Mouse (Mus musculus) heart, embryonic 12.5 days (tissue): Measurements from ENCODE around the gene Trat1. TPM values are rescaled to one million over a fixed set of nuclear protein-coding genes. Genes with fewer than 3 reads are reported as not detected.
A peak's percentile ranks its signal among the peaks of the same experiment; 100 is the strongest.

Experiments
- ATAC-seq: fragments of 200-750 bp; cut with Nextera tagmentation; 2 replicates; pipeline ENCODE4 v1.8.0; 2017; ENCODE audit warnings: moderate TSS enrichment, moderate library complexity; ENCODE audit not compliant: insufficient number of reproducible peaks, low FRiP score
- H3K27ac ChIP-seq: fragments of 300-500 bp; sonication (generic); 2 replicates; pipeline ENCODE4 v1.5.1; 2016; ENCODE audit warnings: mild to moderate bottlenecking, moderate library complexity; ENCODE audit not compliant: poor library complexity, severe bottlenecking
- H3K27me3 ChIP-seq: fragments of 300-500 bp; sonication (generic); replicated peaks from 2 replicates; pipeline ENCODE4 v1.6.1; 2016; ENCODE audit warnings: mild to moderate bottlenecking, moderate library complexity
- H3K36me3 ChIP-seq: fragments of 300-500 bp; sonication (generic); 2 replicates; pipeline ENCODE4 v1.6.1; 2016; ENCODE audit warnings: mild to moderate bottlenecking, moderate library complexity
- H3K4me1 ChIP-seq: fragments of 300-500 bp; sonication (generic); replicated peaks from 2 replicates; pipeline ENCODE4 v1.6.1; 2016; ENCODE audit warnings: mild to moderate bottlenecking
- H3K4me2 ChIP-seq: fragments of 300-500 bp; sonication (generic); 2 replicates; pipeline ENCODE4 v1.6.1; 2016; ENCODE audit warnings: mild to moderate bottlenecking, moderate library complexity
- H3K4me3 ChIP-seq: fragments of 300-500 bp; sonication (generic); 2 replicates; pipeline ENCODE4 v1.5.1; 2016; ENCODE audit warnings: mild to moderate bottlenecking
- H3K9ac ChIP-seq: fragments of 300-500 bp; sonication (generic); 2 replicates; pipeline ENCODE4 v1.6.1; 2016; ENCODE audit warnings: mild to moderate bottlenecking, moderate library complexity
- H3K9me3 ChIP-seq: fragments of 300-500 bp; sonication (generic); replicated peaks from 2 replicates; pipeline ENCODE4 v1.6.1; 2016; ENCODE audit warnings: mild to moderate bottlenecking, moderate library complexity
- WGBS: fragments of 180-500 bp; shearing (Covaris S2); methylation state at CpG from one replicate; pipeline ENCODE4 v1.1.7; 2016; 5-methylcytosine and 5-hydroxymethylcytosine counted together
- polyA plus RNA-seq: library from polyadenylated mRNA; unstranded; fragments of >200 nt; fragmentation: Nextera tagmentation; extraction: Ambion mirVana; gene quantifications from 2 replicates; pipeline ENCODE4 v1.2.1, GENCODE M21; 2016

The Trat1 gene
- polyA plus RNA-seq, 1 experiment from 2014 or later = not detected

DNA sequence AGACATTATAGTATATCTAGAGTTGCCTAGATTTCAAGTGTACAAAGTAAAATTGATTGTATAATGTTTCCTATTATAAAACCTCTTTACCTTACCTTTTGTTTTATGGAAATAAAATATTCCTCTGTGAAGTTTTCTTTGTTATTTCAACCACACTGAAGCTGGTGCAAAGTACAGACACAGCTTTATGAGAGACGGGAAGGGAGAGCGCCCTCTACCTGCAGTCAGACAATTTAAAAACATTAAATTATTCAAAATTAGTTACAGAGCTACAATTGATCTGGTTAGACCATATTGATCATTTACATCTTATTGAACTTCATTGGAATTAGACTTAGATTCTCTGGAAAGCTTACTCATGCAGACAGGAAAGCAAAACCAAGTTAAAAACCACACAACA lies 5.4 kb upstream of the Trat1 start:
- Histone ChIP-seq H3K9me3 (no peaks in the 10 kb centered on the region), H3K27ac (no peak overlapping the region), H3K4me3 (no peak overlapping the region), H3K4me2 (no peak overlapping the region), H3K9ac (no peak overlapping the region), H3K36me3 (no peaks in the 10 kb centered on the region), H3K27me3 (no peaks in the 10 kb centered on the region), H3K4me1 (no peaks in the 10 kb centered on the region)
- ATAC-seq = no peak
- 46% methylated on average over 2 of the region's 2 CpGs for WGBS

DNA sequence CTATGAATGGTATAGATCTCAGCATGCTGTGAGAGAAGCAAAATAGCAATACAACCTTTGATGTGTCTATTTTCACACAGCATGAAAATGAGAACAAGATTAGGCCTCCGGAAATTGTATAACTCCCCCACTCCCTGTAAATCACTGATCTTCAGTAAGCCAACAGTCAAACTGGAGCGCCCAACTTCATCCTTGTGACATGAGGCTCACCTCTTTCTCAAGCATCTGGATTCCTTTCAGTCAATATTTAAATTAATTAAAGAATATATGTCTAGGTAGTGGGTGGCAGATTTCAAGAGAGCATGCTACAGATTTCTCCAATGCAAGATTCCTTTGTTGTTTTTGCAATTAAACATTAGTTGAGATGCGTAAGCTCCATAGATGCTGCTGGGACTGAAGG lies 2.6 kb downstream of the Trat1 start:
- no peak for ATAC-seq
- no peak overlapping the region for H3K4me2 ChIP-seq
- no peaks in the 10 kb centered on the region for H3K4me1 ChIP-seq
- H3K4me3 ChIP-seq = no peak overlapping the region
- H3K27me3 ChIP-seq = no peaks in the 10 kb centered on the region
- H3K27ac ChIP-seq = no peak overlapping the region
- WGBS = 84% methylated on average over 3 of the region's 3 CpGs
- H3K9me3 ChIP-seq = no peaks in the 10 kb centered on the region
- no peak overlapping the region for H3K9ac ChIP-seq
- H3K36me3 ChIP-seq = no peaks in the 10 kb centered on the region

DNA sequence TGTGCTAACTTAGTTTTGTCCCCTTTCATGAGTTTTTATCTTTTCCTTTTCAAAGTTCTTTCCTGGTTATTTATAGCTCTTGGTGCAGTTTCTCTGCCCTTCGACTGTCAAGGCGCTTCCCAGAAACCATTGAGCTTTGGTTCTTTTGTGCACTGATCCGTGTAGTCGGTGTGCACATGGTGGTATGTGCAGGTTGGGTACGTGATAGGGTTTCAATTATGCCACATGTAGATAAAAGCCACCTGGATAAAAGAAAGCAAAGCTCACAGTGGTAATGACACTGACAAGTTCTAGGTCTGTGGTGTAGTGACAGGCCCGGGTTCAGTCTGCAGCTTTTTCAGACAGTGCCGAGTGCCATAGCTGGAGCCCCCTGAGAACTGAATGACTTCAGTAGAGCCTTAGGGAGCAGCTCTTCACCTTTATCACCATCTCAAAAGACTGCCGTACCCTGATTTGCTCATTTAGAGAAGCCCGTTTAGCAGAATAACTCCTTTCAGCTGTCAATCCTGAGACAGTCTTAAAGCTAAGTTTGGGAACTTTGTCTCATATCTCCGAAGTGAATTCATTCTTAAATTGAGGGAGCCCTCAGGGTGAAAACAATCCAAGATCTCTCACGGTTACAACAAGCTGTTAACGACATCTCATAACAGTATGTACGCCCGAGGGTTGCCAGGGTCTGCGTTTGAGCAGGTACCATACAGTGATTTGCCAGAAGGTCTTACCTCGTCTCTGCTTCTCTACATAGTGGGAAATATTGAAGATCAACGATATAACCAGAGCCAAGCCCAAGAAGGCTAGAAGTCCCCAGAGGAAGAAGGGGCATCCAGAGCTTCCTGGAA lies 11.0 kb downstream of the Trat1 start:
- H3K4me2 ChIP-seq = no peak overlapping the region; the same call in 1 of the 2 replicates
- no peak overlapping the region for H3K4me3 ChIP-seq
- WGBS = 58% methylated on average over 17 of the region's 17 CpGs
- H3K36me3 ChIP-seq = no peaks in the 10 kb centered on the region
- no peak overlapping the region for H3K27ac ChIP-seq
- no peak for ATAC-seq
- H3K9me3 ChIP-seq = no peaks in the 10 kb centered on the region
- H3K9ac ChIP-seq = no peak overlapping the region
- peaks cover 17% of the 10 kb centered on the region for H3K4me1 ChIP-seq
- H3K27me3 ChIP-seq = no peaks in the 10 kb centered on the region

DNA sequence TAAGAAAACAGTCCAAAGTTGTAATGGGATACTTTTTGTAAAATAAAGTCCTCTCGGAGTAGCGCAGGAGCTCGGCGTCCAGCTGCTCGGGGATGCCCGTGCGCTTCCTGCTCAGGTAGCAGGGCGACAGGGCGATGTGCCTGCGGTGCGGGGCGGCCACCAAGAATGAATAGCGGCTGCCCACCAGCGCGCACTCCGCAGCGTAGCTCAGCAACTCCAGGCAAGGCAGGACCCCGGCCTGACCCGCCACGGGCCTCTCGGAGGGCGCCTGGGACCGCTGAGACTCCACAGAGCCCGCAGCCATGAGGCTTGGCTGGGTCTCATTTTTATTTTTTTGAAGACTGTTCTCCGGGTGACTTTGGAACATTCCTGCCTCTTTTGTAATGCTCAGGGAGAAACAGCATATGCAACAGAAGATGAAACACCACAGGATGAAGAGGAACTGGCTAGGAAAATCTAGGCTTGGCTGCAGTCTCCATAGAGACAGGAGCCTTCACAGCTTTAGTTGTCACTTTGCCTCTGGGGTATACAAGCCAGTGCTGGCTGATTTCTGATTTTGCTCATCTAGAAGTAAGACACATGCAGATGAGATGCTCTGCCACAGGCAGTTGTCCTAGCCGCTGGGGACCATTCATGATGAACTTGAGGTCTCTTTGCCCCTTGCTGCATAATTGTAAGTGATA lies 21.5 kb downstream of the Trat1 start:
- Histone ChIP-seq H3K27me3 (peaks cover 7% of the 10 kb centered on the region; the same call in 1 of the 2 replicates), H3K4me3 (peak overlapping the region; percentile 37), H3K36me3 (no peaks in the 10 kb centered on the region), H3K4me2 (peak overlapping the region; percentile 69), H3K4me1 (peaks cover 6% of the 10 kb centered on the region; the same call in 1 of the 2 replicates), H3K9me3 (no peaks in the 10 kb centered on the region), H3K9ac (no peak overlapping the region), H3K27ac (no peak overlapping the region)
- 13% methylated on average over 26 of the region's 26 CpGs for WGBS
- no peak for ATAC-seq

- peaks cover 4% of the 10 kb centered on the region; the same call in 1 of the 2 replicates for H3K4me1 ChIP-seq
- H3K36me3 ChIP-seq = no peaks in the 10 kb centered on the region
- H3K9me3 ChIP-seq = no peaks in the 10 kb centered on the region
- no peak overlapping the region for H3K27ac ChIP-seq
- no peak for ATAC-seq
- H3K27me3 ChIP-seq = peaks cover 4% of the 10 kb centered on the region; the same call in 1 of the 2 replicates
- 73% methylated on average over 2 of the region's 2 CpGs for WGBS
- no peak overlapping the region for H3K9ac ChIP-seq
- no peak overlapping the region for H3K4me3 ChIP-seq
- no peak overlapping the region for H3K4me2 ChIP-seq
Measured at GRCm38 (mm10) chr16:48745418-48745817, 26.4 kb downstream of the Trat1 start.

DNA sequence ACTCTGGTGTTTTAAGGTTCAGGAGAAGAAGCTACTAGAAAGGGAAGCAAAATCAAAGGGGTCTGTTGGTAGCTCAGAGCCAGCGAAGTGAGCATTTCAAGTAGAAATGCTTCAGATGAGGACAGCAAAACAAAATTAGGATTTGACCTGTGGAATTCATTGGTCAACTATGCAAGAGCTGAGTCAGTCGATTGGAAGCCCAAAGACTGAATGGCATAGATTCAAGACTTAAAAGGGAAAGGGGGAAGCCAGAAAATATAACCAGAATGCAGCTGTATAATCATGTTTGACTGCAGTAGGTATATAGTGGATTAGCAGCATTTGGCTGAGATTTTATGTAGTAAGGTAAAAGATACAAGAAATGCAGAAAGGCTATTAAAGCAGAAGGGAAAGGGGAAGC lies 26.8 kb downstream of the Trat1 start:
- Histone ChIP-seq H3K36me3 (no peaks in the 10 kb centered on the region), H3K9me3 (no peaks in the 10 kb centered on the region), H3K9ac (no peak overlapping the region), H3K27ac (no peak overlapping the region), H3K4me1 (0 out of 2 replicates have a peak, but pooled peaks cover under 1% of the 10 kb centered on the region), H3K27me3 (no peaks in the 10 kb centered on the region), H3K4me2 (no peak overlapping the region), H3K4me3 (no peak overlapping the region)
- ATAC-seq = no peak
- WGBS = 73% methylated on average over 2 of the region's 2 CpGs

DNA sequence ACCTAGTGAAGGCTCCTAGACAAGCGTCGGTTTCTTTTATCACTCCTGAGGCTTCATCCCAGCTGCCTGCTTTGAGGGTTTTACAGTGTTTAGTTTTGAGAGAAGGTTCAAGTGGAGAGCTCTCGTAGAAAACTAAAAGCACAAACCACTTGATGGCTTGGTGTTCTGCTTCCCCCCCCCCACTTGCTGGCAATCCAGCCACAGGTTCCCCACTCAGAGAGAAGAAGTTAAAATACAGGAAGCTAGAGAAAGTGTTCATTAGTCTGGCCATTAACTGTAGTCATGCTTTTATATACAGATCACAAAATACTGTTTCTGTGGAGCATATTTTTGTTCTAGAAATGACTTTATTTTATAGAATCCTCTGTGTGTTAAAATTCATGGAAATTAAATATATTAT lies 30.3 kb downstream of the Trat1 start:
- Histone ChIP-seq H3K36me3 (no peaks in the 10 kb centered on the region), H3K4me2 (no peak overlapping the region), H3K27ac (no peak overlapping the region), H3K27me3 (no peaks in the 10 kb centered on the region), H3K9ac (no peak overlapping the region), H3K4me3 (no peak overlapping the region), H3K4me1 (no peaks in the 10 kb centered on the region), H3K9me3 (no peaks in the 10 kb centered on the region)
- 41% methylated on average over 3 of the region's 3 CpGs for WGBS
- ATAC-seq = no peak

- 77% methylated on average over 6 of the region's 6 CpGs for WGBS
- no peak overlapping the region for H3K4me2 ChIP-seq
- H3K27ac ChIP-seq = no peak overlapping the region
- ATAC-seq = no peak
- no peak overlapping the region for H3K4me3 ChIP-seq
- no peaks in the 10 kb centered on the region for H3K36me3 ChIP-seq
- no peak overlapping the region for H3K9ac ChIP-seq
- H3K27me3 ChIP-seq = no peaks in the 10 kb centered on the region
- H3K9me3 ChIP-seq = no peaks in the 10 kb centered on the region
- no peaks in the 10 kb centered on the region for H3K4me1 ChIP-seq
Measured at GRCm38 (mm10) chr16:48739974-48740373, 31.8 kb downstream of the Trat1 start.

- ATAC-seq = no peak
Measured at GRCm38 (mm10) chr16:48738429-48738828, 33.4 kb downstream of the Trat1 start.

GRCm38 (mm10) chr16:48736890-48737289 lies 34.9 kb downstream of the Trat1 start:
- Histone ChIP-seq H3K36me3 (no peaks in the 10 kb centered on the region), H3K27me3 (no peaks in the 10 kb centered on the region), H3K27ac (no peak overlapping the region), H3K4me3 (no peak overlapping the region), H3K4me1 (no peaks in the 10 kb centered on the region), H3K9ac (no peak overlapping the region), H3K9me3 (no peaks in the 10 kb centered on the region), H3K4me2 (no peak overlapping the region)
- WGBS = 81% methylated on average over 3 of the region's 3 CpGs
- ATAC-seq = no peak

More at GRCm38 (mm10) chr16:48738429-48738828, 33.4 kb downstream of the Trat1 start:
- Histone ChIP-seq H3K36me3 (no peaks in the 10 kb centered on the region), H3K4me2 (no peak overlapping the region), H3K4me1 (no peaks in the 10 kb centered on the region), H3K9ac (no peak overlapping the region), H3K27me3 (no peaks in the 10 kb centered on the region), H3K27ac (no peak overlapping the region), H3K9me3 (no peaks in the 10 kb centered on the region), H3K4me3 (no peak overlapping the region)
- 72% methylated on average over 2 of the region's 2 CpGs for WGBS

- H3K4me2 ChIP-seq = no peak overlapping the region
- H3K27me3 ChIP-seq = no peaks in the 10 kb centered on the region
- no peaks in the 10 kb centered on the region for H3K36me3 ChIP-seq
- H3K4me1 ChIP-seq = peaks cover 4% of the 10 kb centered on the region
- H3K27ac ChIP-seq = no peak overlapping the region
- no peak overlapping the region for H3K9ac ChIP-seq
- no peaks in the 10 kb centered on the region for H3K9me3 ChIP-seq
- WGBS = 87% methylated on average over 3 of the region's 3 CpGs
- H3K4me3 ChIP-seq = no peak overlapping the region
- ATAC-seq = no peak
Measured at GRCm38 (mm10) chr16:48720259-48720658, 51.6 kb downstream of the Trat1 start.
